Mouse (Mus musculus): ENCODE data around the gene Mea1. TPM values are rescaled to one million over a fixed set of nuclear protein-coding genes. Genes with fewer than 3 reads are reported as not detected.
A peak's percentile ranks its signal among the peaks of the same experiment; 100 is the strongest.

The Mea1 gene
- total RNA-seq, 2 experiments from 2014 or later = 4.2 to 22.6 TPM

DNA sequence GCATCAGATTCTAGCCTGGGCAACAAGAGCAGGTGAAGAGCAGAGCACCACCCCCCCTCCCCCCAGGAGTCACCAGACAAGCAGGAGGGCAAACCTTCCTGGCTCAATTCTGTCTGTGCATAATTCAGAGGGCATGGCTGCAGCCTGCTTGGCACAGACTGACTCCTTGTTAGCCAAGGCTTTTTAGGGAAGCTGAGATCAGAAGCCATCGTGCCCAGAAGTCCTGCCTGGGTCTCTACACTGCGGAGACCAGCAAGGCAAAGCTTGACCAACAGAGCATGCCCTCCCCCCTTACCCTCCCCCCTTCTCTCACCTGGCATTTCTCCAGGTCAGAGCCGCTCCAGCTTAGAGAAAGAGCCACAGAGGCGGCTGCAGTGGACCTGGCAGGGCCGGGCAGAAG lies 15.9 kb upstream of the Mea1 start:
- no peak for ATAC-seq (replicated peaks; ENCODE audit: low FRiP score, poor library complexity, severe bottlenecking)

DNA sequence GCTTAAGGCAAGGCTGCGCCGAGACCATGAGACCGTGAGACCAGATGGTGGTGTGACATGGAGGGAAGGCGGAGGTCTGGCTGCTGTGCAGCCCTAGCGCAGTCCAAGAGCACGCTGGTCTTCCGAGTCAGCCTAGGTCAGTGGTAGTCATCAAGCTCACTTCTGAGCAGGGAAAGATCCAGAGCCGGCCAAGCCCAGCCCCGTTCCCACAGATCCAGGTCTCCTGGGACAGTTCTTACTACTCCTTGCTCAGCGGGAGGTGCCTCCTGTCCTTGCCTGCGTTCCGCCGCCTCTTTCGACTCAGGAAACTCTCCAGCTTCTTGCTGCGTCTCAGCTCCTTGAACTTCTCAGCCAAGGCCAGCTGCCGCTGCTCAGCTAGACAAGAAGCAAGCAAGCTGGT lies 10.9 kb upstream of the Mea1 start:
- ATAC-seq (replicated peaks; ENCODE audit: low FRiP score, poor library complexity, severe bottlenecking) = no peak

DNA sequence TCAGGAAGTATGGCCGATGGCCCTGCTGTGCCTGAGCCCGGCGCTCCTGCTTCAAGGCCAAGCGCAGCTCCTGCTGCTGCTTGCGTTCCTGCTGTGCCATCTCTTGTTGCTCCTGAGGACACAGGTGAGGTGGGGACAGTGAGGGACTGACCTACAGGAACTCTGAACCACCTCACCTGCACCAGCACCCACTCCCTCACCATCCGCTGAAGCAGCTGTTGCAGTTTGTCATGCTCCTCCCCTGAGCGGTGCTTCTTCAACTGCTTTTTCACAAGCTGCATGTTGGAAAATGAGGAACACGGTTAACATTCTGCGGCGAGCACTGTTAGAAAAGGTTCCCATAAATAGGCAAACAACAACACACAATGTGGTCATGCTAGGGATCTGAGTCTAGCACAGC lies 8.7 kb upstream of the Mea1 start:
- ATAC-seq (replicated peaks; ENCODE audit: low FRiP score, poor library complexity, severe bottlenecking) = no peak

DNA sequence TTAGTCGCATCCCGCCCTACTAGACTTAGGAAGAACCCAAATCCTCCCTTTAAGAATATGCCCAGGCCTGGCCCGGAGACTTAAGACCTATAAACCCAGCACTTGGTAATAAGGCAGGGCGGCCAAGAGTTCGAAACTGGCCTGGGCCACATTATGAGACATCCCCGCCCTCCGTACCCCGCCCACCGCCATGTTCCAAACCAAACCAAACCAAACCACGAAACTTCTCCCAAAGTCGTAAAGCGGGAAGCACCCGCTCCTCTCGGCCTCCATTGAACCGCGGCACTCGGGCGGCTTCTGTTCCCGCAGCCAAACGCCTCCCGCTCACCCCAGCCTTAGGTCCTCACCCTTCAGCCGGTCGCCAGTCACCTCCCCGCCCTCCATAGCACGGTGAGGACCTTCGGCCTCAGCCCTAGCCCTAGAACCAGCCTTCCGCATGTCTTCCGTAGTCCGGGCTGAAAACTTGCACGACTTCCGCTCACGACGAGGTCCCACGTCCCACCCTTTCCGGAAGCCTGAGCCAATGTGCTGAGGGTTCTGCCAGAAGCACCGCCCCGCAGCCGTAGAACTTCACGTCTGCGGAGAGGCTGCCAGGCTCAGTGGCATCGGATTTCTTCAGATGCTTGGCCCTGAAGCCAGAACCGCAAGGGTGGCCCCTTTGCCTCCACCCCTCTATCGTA lies 4.6 kb upstream of the Mea1 start, which contains the start of gene Rrp36:
Gene Rrp36 (minus strand): TSS at position 503 of the 680 bp plus-strand sequence.
- ATAC-seq (replicated peaks; ENCODE audit: low FRiP score, poor library complexity, severe bottlenecking) = peak; percentile 98

DNA sequence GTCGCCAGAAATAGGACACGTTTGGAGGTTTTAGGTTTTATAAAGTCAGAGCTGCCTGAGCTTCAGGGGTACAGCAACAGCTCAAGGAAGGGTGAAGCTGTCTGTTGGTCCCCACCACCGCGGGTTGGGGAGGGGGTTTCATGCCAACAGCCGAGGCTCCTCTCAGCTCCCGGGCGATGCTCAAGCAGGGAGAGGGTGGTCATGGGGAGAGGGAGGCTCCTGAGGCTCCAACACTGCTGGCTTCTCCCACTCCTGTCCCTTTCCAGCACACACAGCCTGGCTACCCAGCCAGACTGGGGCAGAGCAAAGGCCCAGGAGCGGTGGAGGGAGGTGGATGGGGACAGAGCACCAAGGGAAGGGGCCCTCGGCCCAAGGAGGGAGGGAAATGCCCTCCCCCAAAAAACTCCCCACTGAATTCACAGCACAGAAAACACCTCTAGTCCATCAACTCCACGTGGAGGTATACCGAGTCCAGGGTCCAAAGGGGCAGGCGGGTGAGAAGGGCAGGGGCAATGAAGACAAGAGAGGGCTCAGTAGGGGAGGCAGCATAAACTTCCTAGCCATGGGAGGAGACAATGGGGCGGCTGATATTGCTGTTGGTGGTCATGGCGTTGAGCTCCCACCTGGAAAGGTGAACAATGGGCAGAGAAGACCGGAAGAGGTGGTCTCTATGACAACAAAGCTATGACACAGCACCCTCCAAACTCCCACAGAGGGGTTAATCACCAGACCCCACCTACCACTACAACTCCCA lies 3.9 kb upstream of the Mea1 start:
- ATAC-seq (replicated peaks; ENCODE audit: low FRiP score, poor library complexity, severe bottlenecking) = peak; percentile 14

DNA sequence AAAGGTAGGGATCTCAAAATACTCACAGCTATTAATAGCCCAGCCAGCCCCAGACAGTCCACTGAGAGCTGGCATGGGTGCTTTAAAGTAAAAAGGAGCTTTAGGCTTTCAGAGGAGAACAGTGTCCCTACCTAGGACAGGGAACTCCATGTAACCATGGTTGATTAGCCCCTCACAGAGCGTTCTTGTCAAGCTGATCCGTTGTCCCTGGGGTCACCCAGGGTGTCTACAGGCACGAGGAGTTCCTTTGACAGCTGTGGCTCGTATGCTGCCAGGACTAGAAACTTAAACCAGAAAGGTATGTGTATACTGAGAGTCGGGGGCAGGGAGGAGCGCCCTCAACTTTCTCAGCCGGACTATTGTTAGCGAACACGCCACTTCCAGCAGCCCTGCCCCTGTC lies 318 bp downstream of the Mea1 start:
- no peak for ATAC-seq (replicated peaks; ENCODE audit: low FRiP score, poor library complexity, severe bottlenecking)

DNA sequence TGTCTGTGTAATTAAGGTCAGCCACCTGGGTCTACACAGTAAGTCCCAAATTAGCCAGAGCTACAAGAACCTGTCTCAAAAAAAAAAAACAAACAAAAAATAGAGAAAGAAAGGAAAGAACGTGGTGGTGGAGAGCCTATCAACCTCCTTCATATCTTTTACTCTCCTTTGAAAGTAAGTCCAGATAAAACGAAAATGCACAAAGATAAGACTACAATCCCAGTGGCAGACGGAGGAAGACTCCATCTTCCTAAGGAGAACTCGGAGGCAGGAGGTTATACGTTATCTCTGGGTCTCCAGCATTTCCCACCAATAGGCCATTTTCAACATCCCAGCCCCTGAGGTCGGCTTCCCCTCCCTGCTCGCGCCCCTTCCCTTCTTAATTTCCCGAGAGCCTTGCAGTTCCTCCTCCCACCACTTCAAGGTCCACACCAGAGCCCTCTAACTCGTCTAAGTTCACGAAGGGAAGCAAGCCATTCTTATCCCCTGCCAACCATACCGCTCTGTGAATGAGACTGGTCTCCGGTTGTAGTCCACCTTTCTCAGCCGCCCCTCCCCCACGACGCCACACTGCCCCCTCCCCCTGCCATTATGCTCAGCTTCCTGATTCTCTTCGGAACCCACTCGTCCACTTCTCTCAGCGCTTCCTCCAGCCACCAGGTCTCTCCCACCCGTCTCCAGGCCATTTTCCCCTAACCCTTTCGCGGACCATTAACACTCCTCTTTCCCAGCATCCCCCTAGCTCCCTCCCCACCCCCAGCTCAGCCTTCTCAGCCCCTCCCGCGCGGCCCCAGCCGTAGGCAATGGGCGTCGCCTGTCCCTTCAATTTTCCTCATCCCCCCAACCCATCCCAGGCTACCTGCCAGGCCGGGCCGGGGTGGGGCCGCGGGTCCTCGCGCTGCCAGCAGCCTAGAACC lies 1.5 kb downstream of the Mea1 start:
- no peak for ATAC-seq (replicated peaks; ENCODE audit: low FRiP score, poor library complexity, severe bottlenecking)

DNA sequence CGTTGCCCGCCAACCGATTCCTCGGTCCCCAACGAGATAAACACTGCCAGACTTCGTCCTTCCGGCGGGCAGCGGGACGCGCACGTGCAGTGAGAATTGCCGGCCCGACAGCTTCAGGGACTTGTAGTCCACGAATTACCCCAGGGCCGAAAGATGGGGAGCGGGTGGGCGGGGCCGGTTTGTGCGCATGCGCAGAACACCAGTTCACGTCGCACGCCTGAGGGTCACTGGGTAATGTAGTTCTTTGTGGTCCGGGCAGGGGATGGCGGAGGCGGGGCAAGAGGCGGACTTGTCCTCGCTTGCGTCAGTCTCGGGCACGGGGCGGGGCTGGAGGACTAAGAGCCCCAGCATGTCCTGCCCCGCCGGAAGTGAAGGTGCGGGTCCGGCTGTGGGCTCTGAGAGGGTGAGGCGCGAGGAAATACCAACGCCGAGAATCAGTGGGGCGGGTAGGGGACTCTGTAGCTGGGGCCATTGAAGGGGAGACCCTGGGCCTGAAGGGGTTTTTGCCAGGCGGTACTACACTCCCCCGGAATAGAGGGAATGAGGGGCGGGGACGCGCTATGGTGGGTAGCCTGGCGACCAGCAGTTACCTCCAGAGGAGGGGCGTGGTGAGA lies 2.3 kb downstream of the Mea1 start, which contains the start of gene Klhdc3:
Gene Klhdc3 (minus strand): TSS at position 155 of the 614 bp plus-strand sequence.
- ATAC-seq (replicated peaks; ENCODE audit: low FRiP score, poor library complexity, severe bottlenecking) = peak; percentile 95

DNA sequence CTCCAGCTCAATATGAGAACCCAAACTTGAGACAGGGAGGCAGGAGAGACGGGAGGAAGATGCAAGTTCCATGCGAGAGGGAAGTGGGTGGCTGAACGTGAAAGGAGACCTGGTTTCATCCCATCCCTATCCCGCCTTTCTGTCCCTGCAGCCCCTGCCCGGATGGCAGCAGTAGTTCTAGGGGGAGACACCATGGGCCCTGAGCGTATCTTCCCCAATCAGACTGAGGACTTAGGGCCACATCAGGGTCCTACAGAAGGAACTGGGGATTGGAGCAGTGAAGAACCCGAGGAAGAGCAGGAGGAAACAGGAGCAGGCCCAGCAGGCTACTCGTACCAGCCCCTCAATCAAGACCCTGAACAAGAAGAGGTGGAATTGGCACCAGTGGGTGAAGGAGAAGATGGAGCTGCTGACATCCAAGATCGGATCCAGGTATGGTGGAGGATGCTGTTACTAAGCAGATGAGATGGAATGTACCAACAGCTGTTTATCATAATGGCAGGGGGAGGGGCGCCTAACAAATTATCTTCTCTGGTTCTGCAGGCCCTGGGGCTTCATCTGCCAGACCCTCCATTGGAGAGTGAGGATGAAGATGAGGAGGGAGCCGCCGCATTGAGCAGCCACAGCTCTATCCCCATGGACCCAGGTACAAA lies 3.0 kb downstream of the Mea1 start:
- ATAC-seq (replicated peaks; ENCODE audit: low FRiP score, poor library complexity, severe bottlenecking) = no peak; the same call in 1 of the 2 replicates

DNA sequence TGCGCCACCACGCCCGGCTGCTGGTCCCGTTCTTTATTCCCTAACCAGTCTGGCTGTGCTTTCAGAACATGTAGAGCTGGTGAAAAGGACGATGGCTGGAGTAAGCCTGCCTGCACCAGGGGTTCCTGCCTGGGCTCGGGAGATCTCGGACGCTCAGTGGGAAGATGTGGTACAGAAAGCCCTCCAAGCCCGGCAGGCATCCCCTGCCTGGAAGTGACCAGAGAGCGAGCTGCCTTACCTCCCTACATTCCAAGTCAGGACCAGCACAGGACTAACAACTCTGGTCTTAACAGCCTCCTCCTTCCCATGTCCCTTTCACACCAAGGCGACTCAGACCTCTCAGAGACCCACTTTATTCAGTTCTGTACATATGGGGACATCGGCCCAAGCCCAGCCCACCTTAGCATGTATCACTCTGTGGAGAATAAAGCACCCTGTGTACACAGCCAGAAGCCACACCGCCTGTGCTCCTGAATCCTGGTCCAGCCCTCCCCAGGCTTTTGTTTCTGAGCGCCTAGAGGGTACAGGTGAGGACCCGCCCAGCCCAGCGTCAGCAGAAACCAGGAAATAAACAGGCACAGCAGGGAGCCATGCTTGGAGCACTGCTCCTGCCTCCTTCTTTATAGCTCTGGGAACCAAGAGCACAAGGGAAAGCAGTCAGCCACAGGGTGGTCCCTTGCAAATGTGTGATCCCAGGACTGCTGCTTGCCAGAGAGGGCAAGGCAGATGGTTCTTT lies 4.2 kb downstream of the Mea1 start:
- ATAC-seq (replicated peaks; ENCODE audit: low FRiP score, poor library complexity, severe bottlenecking) = no peak

DNA sequence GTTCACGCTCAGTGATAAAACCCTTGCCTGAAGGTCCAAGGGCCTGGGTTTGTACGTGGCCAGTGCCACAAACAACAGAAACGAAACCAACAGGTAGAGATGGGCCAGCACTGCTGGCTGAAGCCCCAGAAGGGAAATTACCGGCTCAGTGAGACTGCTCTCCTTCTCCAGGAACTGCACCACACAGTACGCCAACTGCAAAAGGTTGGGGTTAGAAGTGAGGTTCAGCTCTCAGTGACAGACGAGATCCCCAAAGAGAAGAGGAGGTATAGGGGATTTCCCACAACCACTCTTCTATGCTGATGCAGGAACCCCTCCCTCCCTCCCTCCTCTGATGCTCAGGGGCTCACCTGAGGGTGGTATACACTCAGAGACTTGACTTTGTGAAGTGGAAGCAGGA lies 7.3 kb downstream of the Mea1 start:
- no peak for ATAC-seq (replicated peaks; ENCODE audit: low FRiP score, poor library complexity, severe bottlenecking)

DNA sequence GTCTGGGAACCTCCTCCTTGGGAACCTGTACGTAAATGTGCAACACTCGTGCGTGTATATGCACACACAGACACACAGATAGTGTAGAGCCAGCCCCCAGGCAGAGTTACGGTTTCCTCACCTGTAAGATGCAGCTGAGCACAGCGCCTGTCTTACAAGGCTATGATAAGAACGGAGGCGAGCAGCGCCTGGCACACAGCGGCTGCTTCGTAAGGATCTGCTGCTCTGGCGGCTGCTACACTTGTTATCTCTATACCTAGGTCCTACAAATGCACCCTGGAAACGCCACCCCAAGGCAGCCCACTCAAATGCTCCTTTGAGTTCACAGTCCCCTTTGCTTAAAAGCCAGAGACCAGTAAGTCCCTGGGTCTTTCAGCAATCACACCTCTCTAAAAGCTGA lies 12.1 kb downstream of the Mea1 start:
- ATAC-seq (replicated peaks; ENCODE audit: low FRiP score, poor library complexity, severe bottlenecking) = peak; percentile 70

DNA sequence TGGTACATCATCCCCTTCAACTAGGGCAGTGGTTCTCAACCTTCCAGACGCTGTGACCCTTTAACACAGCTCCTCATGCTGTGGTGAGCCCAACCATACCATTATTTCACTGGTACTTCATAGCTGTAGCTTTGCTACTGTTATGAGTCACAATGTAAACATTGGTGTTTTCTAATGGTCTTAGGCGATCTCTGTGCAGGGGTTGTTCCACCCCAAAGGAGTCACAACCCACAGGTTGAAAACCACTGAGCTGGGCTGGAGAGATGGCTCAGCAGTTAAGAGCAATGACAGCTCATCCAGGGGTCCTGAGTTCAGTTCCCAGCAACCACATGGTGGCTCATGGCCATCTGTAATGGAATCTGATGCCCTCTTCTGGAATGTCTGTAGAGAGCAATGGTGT lies 12.8 kb downstream of the Mea1 start:
- no peak for ATAC-seq (replicated peaks; ENCODE audit: low FRiP score, poor library complexity, severe bottlenecking)

DNA sequence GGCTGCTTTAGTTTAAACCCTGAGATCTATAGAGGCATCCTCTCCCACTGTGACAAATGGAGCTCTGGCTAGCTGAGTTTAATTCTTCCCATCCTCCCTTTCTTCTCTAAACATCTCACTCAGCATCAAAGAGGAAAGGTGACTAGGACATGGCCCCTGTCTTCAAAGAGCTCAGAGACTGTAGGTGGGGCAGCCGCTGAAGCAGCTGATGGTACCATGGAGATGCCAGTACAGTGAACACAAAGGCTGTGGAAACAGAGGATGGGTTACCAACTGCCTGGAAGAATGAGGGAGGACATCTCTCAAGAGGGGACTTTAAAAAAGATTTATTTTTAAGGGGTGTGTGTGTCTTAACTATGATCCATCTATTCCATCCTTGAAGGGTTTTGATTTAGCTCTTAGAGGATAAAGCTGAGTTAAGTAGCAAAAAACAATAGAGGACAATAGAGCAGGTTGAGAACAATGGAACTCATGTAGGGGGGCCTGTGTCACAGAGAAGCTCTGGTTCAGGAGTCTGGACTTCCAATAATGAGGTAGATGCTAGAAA lies 16.0 kb downstream of the Mea1 start:
- no peak for ATAC-seq (replicated peaks; ENCODE audit: low FRiP score, poor library complexity, severe bottlenecking)

DNA sequence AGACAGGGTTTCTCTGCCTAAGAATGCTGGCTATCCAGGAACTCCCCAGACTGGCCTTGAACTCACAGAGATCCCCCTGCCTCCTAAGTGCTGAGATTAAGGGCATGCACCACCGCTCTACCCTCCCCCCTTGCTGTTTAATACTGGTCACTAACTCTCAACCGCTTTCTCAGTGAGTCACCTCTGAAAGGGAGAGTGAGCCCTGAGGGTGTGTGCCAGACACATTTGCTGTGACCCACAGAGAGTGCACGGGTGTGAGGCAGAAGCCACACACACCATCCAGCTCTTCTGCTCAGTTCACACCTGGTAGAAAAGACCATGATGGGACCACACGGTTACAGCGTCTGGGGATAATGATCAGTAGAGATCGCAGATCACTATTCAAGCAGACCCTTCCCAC lies 19.9 kb downstream of the Mea1 start:
- ATAC-seq (replicated peaks; ENCODE audit: low FRiP score, poor library complexity, severe bottlenecking) = no peak

DNA sequence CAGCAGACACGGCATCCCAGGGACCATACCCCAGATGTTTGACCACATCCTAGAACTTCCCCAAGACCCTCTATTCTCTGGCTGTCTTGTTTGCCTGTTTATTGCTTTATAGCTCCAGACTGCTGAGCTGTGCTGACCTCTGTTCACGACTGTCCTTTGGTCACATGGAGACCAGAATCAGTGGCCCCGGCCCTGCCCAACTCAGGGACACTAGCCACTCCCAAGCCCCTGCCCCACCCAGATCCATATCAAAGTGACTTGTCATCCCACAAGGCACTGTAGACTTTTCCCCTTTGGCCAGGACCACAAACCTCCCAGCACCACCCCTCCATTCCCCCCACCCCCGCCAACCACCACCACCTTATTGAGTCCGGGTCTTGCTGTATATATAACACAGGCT lies 20.7 kb downstream of the Mea1 start:
- no peak for ATAC-seq (replicated peaks; ENCODE audit: low FRiP score, poor library complexity, severe bottlenecking)

DNA sequence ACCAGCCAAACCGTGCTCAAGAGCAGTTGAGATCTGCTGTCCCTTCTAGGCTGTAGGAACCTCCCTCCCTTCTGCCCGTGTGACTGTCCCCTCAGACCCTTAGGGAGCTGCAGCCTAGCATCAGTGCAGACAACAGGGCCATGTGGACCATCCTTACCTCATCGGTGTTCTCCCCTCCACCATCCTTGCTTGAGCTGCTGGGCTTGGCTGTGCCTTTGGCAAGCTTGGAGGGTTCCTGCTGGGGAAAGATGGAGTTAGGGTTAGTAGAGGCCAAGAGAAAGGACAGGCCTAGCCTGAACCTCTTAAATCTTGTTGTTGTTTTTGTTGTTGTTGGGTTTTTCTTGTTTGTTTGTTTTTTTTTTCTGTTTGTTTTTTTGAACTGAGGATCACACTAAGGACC lies 21.3 kb downstream of the Mea1 start:
- no peak for ATAC-seq (replicated peaks; ENCODE audit: low FRiP score, poor library complexity, severe bottlenecking)

DNA sequence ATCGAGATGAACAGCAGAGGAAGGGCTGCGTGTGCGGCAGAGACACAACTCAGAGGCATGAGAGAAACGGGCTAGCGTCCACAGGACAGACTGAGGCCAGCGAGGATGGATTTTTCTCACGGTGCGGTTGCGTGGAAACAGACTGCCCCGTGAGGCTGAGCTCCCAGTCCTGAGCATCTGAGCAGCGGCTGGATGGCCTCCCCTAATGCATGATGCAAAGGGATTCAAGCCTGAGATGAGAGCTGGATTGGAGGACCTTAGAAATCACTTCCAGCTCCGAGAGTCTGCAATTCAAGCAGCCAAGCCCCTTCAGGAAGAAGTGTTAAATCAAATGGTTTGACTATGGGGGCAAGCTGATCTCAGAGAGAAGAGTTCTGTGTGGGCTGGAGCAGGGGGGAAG lies 22.9 kb downstream of the Mea1 start:
- no peak for ATAC-seq (replicated peaks; ENCODE audit: low FRiP score, poor library complexity, severe bottlenecking)

DNA sequence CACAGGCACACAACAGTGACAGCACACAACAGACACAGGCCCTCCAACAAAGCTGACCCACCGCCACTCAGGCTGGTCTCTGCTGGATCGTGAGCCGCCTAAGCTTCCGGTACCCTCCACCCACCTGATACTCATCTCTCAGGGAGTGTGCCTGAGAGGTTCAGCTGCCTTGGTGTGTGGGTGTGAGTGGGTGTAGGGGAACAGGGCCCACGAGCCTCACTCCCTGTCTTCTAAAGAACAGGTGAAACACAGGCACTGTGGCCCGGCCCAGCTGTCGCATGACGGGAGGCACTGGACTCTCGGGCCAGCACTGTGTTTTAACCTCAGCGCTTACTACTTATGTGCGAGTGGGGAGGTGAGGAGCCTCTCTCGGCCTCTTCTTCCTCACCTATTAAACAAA lies 23.5 kb downstream of the Mea1 start:
- no peak for ATAC-seq (replicated peaks; ENCODE audit: low FRiP score, poor library complexity, severe bottlenecking)
